ENCODE assay signal across 28 mouse cellular contexts in genomic region chr13:94519276-94519675, GRCm38 (mm10).
DNase-seq lines count a peak whose midpoint lies in the region; ATAC-seq lines count a peak whose summit lies in the region.
"Had no signal": no experiment of that assay in that cellular context is flagged by ENCODE, and none has a peak within 500 bp of the region (broad histone marks: within the 10 kb centered on the region; RNA-seq: fewer than 3 reads in every experiment).

No protein-coding gene starts in this region.

- no peak overlapping the region for H3K9ac ChIP-seq in heart, embryonic 11.5 days (ENCODE audit: low read depth, low read length)
- H3K9ac ChIP-seq in heart, embryonic 14.5 days (ENCODE audit: low read length) = no peak overlapping the region
- no peak overlapping the region for H3K9ac ChIP-seq in midbrain, embryonic 14.5 days (replicated peaks; ENCODE audit: low read length)
- H3K9ac ChIP-seq: embryonic facial prominence, embryonic 15.5 days; forebrain, embryonic 12.5 days; forebrain, postnatal 0 days; intestine, embryonic 15.5 days; liver, embryonic 13.5 days; midbrain, embryonic 15.5 days; neural tube, embryonic 15.5 days had no signal

- H3K27me3 ChIP-seq in heart, embryonic 11.5 days (ENCODE audit: control insufficient read depth, insufficient read depth, low read length) = no peaks in the 10 kb centered on the region
- H3K27me3 ChIP-seq in heart, embryonic 14.5 days (ENCODE audit: control insufficient read depth, insufficient read depth, low read length) = no peaks in the 10 kb centered on the region
- no peaks in the 10 kb centered on the region for H3K27me3 ChIP-seq in midbrain, embryonic 14.5 days (ENCODE audit: control insufficient read depth, insufficient read depth, low read length)
- H3K27me3 ChIP-seq: embryonic facial prominence, embryonic 15.5 days; forebrain, embryonic 12.5 days; intestine, embryonic 15.5 days; liver, embryonic 13.5 days; midbrain, embryonic 15.5 days; neural tube, embryonic 15.5 days had no signal

- H3K27ac ChIP-seq in heart, embryonic 11.5 days (ENCODE audit: low read depth, low read length) = peak overlapping the region; percentile 82
- peak overlapping the region; percentile 75 to 76 for H3K27ac ChIP-seq in heart, embryonic 14.5 days (replicated peaks in 1 of 2; ENCODE audit: control insufficient read depth in 1 of 2, insufficient read depth in 1 of 2, low read depth in 2 of 2, low read length in 2 of 2)
- H3K27ac ChIP-seq in midbrain, embryonic 14.5 days (replicated peaks; ENCODE audit: low read depth, low read length) = no peak overlapping the region
- H3K27ac ChIP-seq: embryonic facial prominence, embryonic 10.5 days; embryonic facial prominence, embryonic 15.5 days; forebrain, embryonic 12.5 days; intestine, embryonic 15.5 days; kidney, postnatal 0 days; liver, embryonic 13.5 days; midbrain, embryonic 15.5 days; neural tube, embryonic 15.5 days had no signal

- 64% methylated on average over 8 of the region's 8 CpGs for WGBS in heart, embryonic 11.5 days (ENCODE audit: insufficient replicate concordance)
- 52% methylated on average over 8 of the region's 8 CpGs for WGBS in heart, embryonic 14.5 days
- WGBS in midbrain, embryonic 14.5 days = 88% methylated on average over 8 of the region's 8 CpGs

- H3K9me3 ChIP-seq in heart, embryonic 11.5 days (replicated peaks; ENCODE audit: control insufficient read depth, low read length) = no peaks in the 10 kb centered on the region
- no peaks in the 10 kb centered on the region for H3K9me3 ChIP-seq in heart, embryonic 14.5 days (ENCODE audit: control insufficient read depth, low read length)
- no peaks in the 10 kb centered on the region for H3K9me3 ChIP-seq in midbrain, embryonic 14.5 days (ENCODE audit: control insufficient read depth, low read length)
- H3K9me3 ChIP-seq: embryonic facial prominence, embryonic 10.5 days; embryonic facial prominence, embryonic 15.5 days; forebrain, embryonic 12.5 days; intestine, embryonic 15.5 days; liver, embryonic 13.5 days; midbrain, embryonic 15.5 days; neural tube, embryonic 15.5 days had no signal

- DNase-seq in heart, adult 9 months (ENCODE audit: low spot score in 2 of 2) = peak; percentile 8 to 27
- no peak for DNase-seq in heart, postnatal 14 days
- DNase-seq in retina, postnatal 1 day = peak; percentile 41
- no peak for DNase-seq in right cerebral cortex, postnatal 14 days
- no peak for DNase-seq in midbrain, embryonic 14.5 days
- DNase-seq: adrenal gland, postnatal 36 days; cerebellum, adult 18-20 months; cerebellum, postnatal 10 days; forebrain, postnatal 0 days; kidney, adult 8-10 months; kidney, postnatal 4 days; left cerebral cortex, postnatal 4 days; liver, embryonic 13.5 days; lung, adult 2 months; lung, postnatal 10 days; thymus, adult 2 months; thymus, postnatal 36 days had no signal

- no peak overlapping the region for H3K4me2 ChIP-seq in heart, embryonic 11.5 days
- H3K4me2 ChIP-seq in heart, embryonic 14.5 days (ENCODE audit: low read length) = no peak overlapping the region
- H3K4me2 ChIP-seq in midbrain, embryonic 14.5 days (ENCODE audit: low read length) = no peak overlapping the region
- H3K4me2 ChIP-seq: embryonic facial prominence, embryonic 15.5 days; forebrain, embryonic 12.5 days; intestine, embryonic 15.5 days; liver, embryonic 13.5 days; midbrain, embryonic 15.5 days; neural tube, embryonic 15.5 days had no signal

- intact Hi-C loops in heart, postnatal 14 days (cut with DNase I) = no loop called here

- H3K4me1 ChIP-seq in heart, embryonic 11.5 days (ENCODE audit: control insufficient read depth, insufficient read depth, low read length) = peaks cover 21% of the 10 kb centered on the region
- peaks cover 14 to 18% of the 10 kb centered on the region in 2 experiments for H3K4me1 ChIP-seq in heart, embryonic 14.5 days (ENCODE audit: control insufficient read depth in 2 of 2, insufficient read depth in 2 of 2, low read length in 2 of 2)
- H3K4me1 ChIP-seq in midbrain, embryonic 14.5 days (ENCODE audit: control insufficient read depth, insufficient read depth, low read length) = no peaks in the 10 kb centered on the region
- H3K4me1 ChIP-seq: embryonic facial prominence, embryonic 10.5 days; embryonic facial prominence, embryonic 15.5 days; forebrain, embryonic 12.5 days; intestine, embryonic 15.5 days; midbrain, embryonic 15.5 days had no signal

- H3K4me3 ChIP-seq in heart, embryonic 11.5 days (ENCODE audit: low read depth, low read length) = no peak overlapping the region
- no peak overlapping the region for H3K4me3 ChIP-seq in heart, embryonic 14.5 days (ENCODE audit: control insufficient read depth in 1 of 2, insufficient read depth in 1 of 2, low read depth in 1 of 2, low read length in 2 of 2)
- H3K4me3 ChIP-seq in midbrain, embryonic 14.5 days (replicated peaks; ENCODE audit: low read depth, low read length) = no peak overlapping the region
- H3K4me3 ChIP-seq: embryonic facial prominence, embryonic 10.5 days; embryonic facial prominence, embryonic 15.5 days; forebrain, embryonic 12.5 days; intestine, embryonic 15.5 days; liver, embryonic 13.5 days; midbrain, embryonic 15.5 days; neural tube, embryonic 15.5 days had no signal

- no peaks in the 10 kb centered on the region for H3K36me3 ChIP-seq in heart, embryonic 11.5 days (ENCODE audit: control insufficient read depth, insufficient read depth, low read length)
- H3K36me3 ChIP-seq in heart, embryonic 14.5 days (ENCODE audit: control insufficient read depth, insufficient read depth, low read length) = 0 out of 2 replicates have a peak, but pooled peaks cover 3% of the 10 kb centered on the region
- no peaks in the 10 kb centered on the region for H3K36me3 ChIP-seq in midbrain, embryonic 14.5 days (ENCODE audit: control insufficient read depth, insufficient read depth, low read length)
- H3K36me3 ChIP-seq: embryonic facial prominence, embryonic 15.5 days; forebrain, embryonic 12.5 days; intestine, embryonic 15.5 days; midbrain, embryonic 15.5 days had no signal

- no peak for ATAC-seq in heart, embryonic 11.5 days (replicated peaks; ENCODE audit: insufficient number of reproducible peaks, low FRiP score, low TSS enrichment)
- ATAC-seq in heart, embryonic 14.5 days (ENCODE audit: insufficient number of reproducible peaks, insufficient read depth, low FRiP score, low read depth) = peak; percentile 47; the same call in 1 of the 2 replicates
- ATAC-seq in midbrain, embryonic 14.5 days (ENCODE audit: low FRiP score, low TSS enrichment) = no peak
- ATAC-seq: CD4-positive, CD25-positive, alpha-beta regulatory T cell, adult 4 months; forebrain, postnatal 0 days; hindbrain, embryonic 16.5 days; intestine, embryonic 15.5 days; midbrain, embryonic 15.5 days had no signal

Comparison
In these comparisons a context has a peak if more than half of its experiments do, and no peak if none do; other contexts are left out.
1. DNase-seq: peak in heart, adult 9 months (2 of 2) and retina, postnatal 1 day (single experiment); none in heart, postnatal 14 days (0 of 2), right cerebral cortex, postnatal 14 days (single experiment) and midbrain, embryonic 14.5 days (single experiment).